Mouse (Mus musculus): ENCODE measurements around the gene Olfr56. TPM values are rescaled to one million over a fixed set of nuclear protein-coding genes. Genes with fewer than 3 reads are reported as not detected.

The Olfr56 gene
- 0.02 and 0.06 TPM in 2 replicates for polyA plus RNA-seq (2012; rRNA removed)

GRCm38 (mm10) chr11:48978240-48978939, at the start of gene Olfr56:
TSS of gene Olfr56 (plus strand) at chr11:48978889.

GRCm38 (mm10) chr11:48946090-48946489, 32.6 kb upstream of the Olfr56 start, which contains the start of gene Psme2b:
TSS of gene Psme2b (minus strand) at chr11:48946190.

DNA sequence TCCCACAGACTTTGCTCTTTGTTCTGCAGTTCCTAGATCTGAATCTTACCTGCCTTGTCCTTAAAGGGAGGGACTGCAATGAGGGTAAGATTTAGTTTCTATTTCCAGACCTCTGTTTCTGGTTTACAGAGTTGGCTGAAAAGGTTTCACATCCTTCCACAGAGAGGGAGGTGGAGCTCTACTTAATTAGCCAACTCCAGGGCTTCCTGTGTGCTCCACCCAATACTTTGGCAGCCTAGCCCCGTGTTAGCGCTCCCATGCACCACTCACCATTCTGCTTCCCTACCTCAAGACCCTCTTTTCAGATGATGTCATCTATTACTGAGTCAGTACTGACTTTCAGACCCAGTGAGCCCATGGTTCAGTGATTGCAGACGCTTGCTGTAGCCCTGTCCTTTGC, 562 bp downstream of the Olfr56 start, which contains the start of gene 9930111J21Rik1:
Gene 9930111J21Rik1, minus strand, starts transcription at position 148 of the 400 bp plus-strand sequence.

GRCm38 (mm10) chr11:48991740-48992520, 13.2 kb downstream of the Olfr56 start, which contains the start of gene Gm12185:
TSS of gene Gm12185 (minus strand) at chr11:48992226.

GRCm38 (mm10) chr11:48994018-48994417, 15.3 kb downstream of the Olfr56 start, which contains the start of gene Tgtp1:
TSS of gene Tgtp1 (minus strand) at chr11:48994172.

DNA sequence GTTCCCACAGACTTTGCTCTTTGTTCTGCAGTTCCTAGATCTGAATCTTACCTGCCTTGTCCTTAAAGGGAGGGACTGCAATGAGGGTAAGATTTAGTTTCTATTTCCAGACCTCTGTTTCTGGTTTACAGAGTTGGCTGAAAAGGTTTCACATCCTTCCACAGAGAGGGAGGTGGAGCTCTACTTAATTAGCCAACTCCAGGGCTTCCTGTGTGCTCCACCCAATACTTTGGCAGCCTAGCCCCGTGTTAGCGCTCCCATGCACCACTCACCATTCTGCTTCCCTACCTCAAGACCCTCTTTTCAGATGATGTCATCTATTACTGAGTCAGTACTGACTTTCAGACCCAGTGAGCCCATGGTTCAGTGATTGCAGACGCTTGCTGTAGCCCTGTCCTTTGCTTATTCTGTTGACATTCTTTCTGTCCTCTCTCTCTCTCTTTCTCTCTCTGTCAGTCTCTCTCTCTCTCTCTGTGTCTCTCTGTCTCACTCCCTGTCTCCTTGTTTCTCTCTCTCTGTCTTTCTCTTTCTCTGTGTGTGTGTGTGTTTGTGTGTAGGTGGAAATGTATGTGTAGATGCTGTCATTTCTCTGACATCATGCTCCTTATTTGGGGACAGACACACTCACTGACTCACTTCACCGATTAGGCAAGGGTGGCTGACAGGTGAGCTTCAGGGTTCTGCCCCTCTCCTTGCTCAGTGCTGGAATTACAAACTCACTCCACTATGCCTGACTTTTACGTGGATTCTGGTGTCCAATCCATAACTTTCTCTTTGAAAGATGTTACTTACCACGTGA, 72.6 kb downstream of the Olfr56 start, which contains the start of gene 9930111J21Rik2:
Gene 9930111J21Rik2, minus strand, starts transcription at position 150 of the 799 bp plus-strand sequence.

GRCm38 (mm10) chr11:49063713-49064469, 85.2 kb downstream of the Olfr56 start, which contains the start of gene Tgtp2:
TSS of gene Tgtp2 (minus strand) at chr11:49064206.

GRCm38 (mm10) chr11:49076001-49076757, 97.5 kb downstream of the Olfr56 start, which contains the start of gene Ifi47:
TSS of gene Ifi47 (plus strand) at chr11:49076587.

GRCm38 (mm10) chr11:49114774-49115173, 136.1 kb downstream of the Olfr56 start, which contains the start of gene Olfr1396:
TSS of gene Olfr1396 (minus strand) at chr11:49114874.

GRCm38 (mm10) chr11:49141974-49142373, 163.3 kb downstream of the Olfr56 start, which contains the start of gene Olfr1395:
TSS of gene Olfr1395 (plus strand) at chr11:49142274.

GRCm38 (mm10) chr11:49154077-49154476, 175.4 kb downstream of the Olfr56 start, which contains the start of gene Olfr1394:
TSS of gene Olfr1394 (plus strand) at chr11:49154377.

Other genes starting within 250 kb of the Olfr56 start
- 1,363 and 1,952 TPM in 2 replicates for gene Rack1, start 178.6 kb upstream of the Olfr56 start, polyA plus RNA-seq (2012; rRNA removed)
- 41.2 and 55.9 TPM in 2 replicates for gene Trim41, start 161.5 kb upstream of the Olfr56 start, polyA plus RNA-seq (2012; rRNA removed)
- gene Trim7, start 152.7 kb upstream of the Olfr56 start, polyA plus RNA-seq (2012; rRNA removed): 1.3 and 1.5 TPM in 2 replicates
- gene Gm12184, start 152.2 kb upstream of the Olfr56 start, polyA plus RNA-seq (2012; rRNA removed): 24.0 and 57.0 TPM in 2 replicates
- gene Irgm1, start 107.2 kb upstream of the Olfr56 start, polyA plus RNA-seq (2012; rRNA removed): 1.5 and 2.2 TPM in 2 replicates
- gene Gm5431, start 76.7 kb upstream of the Olfr56 start, polyA plus RNA-seq (2012; rRNA removed): 0.12 and 0.13 TPM in 2 replicates
- 0.58 and 1.1 TPM in 2 replicates for gene Psme2b, start 32.7 kb upstream of the Olfr56 start, polyA plus RNA-seq (2012; rRNA removed)
- gene 9930111J21Rik1, start 509 bp downstream of the Olfr56 start, polyA plus RNA-seq (2012; rRNA removed): 0.18 and 0.27 TPM in 2 replicates
- not detected in 2 replicates for gene Gm12185, start 13.3 kb downstream of the Olfr56 start, polyA plus RNA-seq (2012; rRNA removed)
- not detected in 2 replicates for gene Tgtp1, start 15.3 kb downstream of the Olfr56 start, polyA plus RNA-seq (2012; rRNA removed)
- 0.10 and 0.29 TPM in 2 replicates for gene 9930111J21Rik2, start 72.4 kb downstream of the Olfr56 start, polyA plus RNA-seq (2012; rRNA removed)
- gene Tgtp2, start 85.3 kb downstream of the Olfr56 start, polyA plus RNA-seq (2012; rRNA removed): not detected in 2 replicates
- 0.55 and 0.89 TPM in 2 replicates for gene Ifi47, start 97.7 kb downstream of the Olfr56 start, polyA plus RNA-seq (2012; rRNA removed)
- gene Olfr1396, start 136.0 kb downstream of the Olfr56 start, polyA plus RNA-seq (2012; rRNA removed): not detected in 2 replicates
- not detected in 2 replicates for gene Olfr1395, start 163.4 kb downstream of the Olfr56 start, polyA plus RNA-seq (2012; rRNA removed)
- not detected in 2 replicates for gene Olfr1394, start 175.5 kb downstream of the Olfr56 start, polyA plus RNA-seq (2012; rRNA removed)
- gene Btnl9, start 208.3 kb downstream of the Olfr56 start, polyA plus RNA-seq (2012; rRNA removed): 0.21 and 0.44 TPM in 2 replicates
- gene Zfp62, start 224.4 kb downstream of the Olfr56 start, polyA plus RNA-seq (2012; rRNA removed): 34.9 and 45.0 TPM in 2 replicates